Mouse (Mus musculus): Measurements from ENCODE around the gene Sspn.

Gene Sspn

GRCm38 (mm10) chr6:145931341-145931740 is at the start of gene Sspn:
TSS of gene Sspn (plus strand) at chr6:145931641.
- DNase-seq = no peak

- DNase-seq = no peak
Observed at GRCm38 (mm10) chr6:145883010-145883409, 48.4 kb upstream of the Sspn start.

GRCm38 (mm10) chr6:145883668-145884067 is 47.8 kb upstream of the Sspn start:
- peak; percentile 39 to 51 for DNase-seq

- no peak for DNase-seq
Observed at GRCm38 (mm10) chr6:145885069-145885468, 46.4 kb upstream of the Sspn start.

- DNase-seq = no peak
Observed at GRCm38 (mm10) chr6:145886277-145886676, 45.2 kb upstream of the Sspn start.

GRCm38 (mm10) chr6:145887719-145888118 is 43.7 kb upstream of the Sspn start:
- no peak for DNase-seq

GRCm38 (mm10) chr6:145891951-145892350 is 39.5 kb upstream of the Sspn start:
- no peak for DNase-seq

- peak in 1 of 2 experiments; percentile 12 for DNase-seq
Observed at GRCm38 (mm10) chr6:145892381-145893265, 38.8 kb upstream of the Sspn start.

- peak; percentile 68 to 70 for DNase-seq
Observed at GRCm38 (mm10) chr6:145893366-145894021, 37.9 kb upstream of the Sspn start.

- DNase-seq = peak in 1 of 2 experiments; percentile 31
Observed at GRCm38 (mm10) chr6:145894669-145895342, 36.6 kb upstream of the Sspn start.

- DNase-seq = no peak
Observed at GRCm38 (mm10) chr6:145904169-145904568, 27.3 kb upstream of the Sspn start.

- no peak for DNase-seq
Observed at GRCm38 (mm10) chr6:145904616-145905015, 26.8 kb upstream of the Sspn start.

- peak in 1 of 2 experiments; percentile 26 for DNase-seq
Observed at GRCm38 (mm10) chr6:145906096-145906890, 25.1 kb upstream of the Sspn start.

- DNase-seq = peak in 1 of 2 experiments; percentile 12
Observed at GRCm38 (mm10) chr6:145909943-145910342, 21.5 kb upstream of the Sspn start.

- DNase-seq = no peak
Observed at GRCm38 (mm10) chr6:145910469-145911426, 20.7 kb upstream of the Sspn start.

- no peak for DNase-seq
Observed at GRCm38 (mm10) chr6:145912232-145912631, 19.2 kb upstream of the Sspn start.

- no peak for DNase-seq
Observed at GRCm38 (mm10) chr6:145915435-145915834, 16.0 kb upstream of the Sspn start.

GRCm38 (mm10) chr6:145916401-145916800 is 15.0 kb upstream of the Sspn start:
- no peak for DNase-seq

- DNase-seq = no peak
Observed at GRCm38 (mm10) chr6:145918236-145918635, 13.2 kb upstream of the Sspn start.

- no peak for DNase-seq
Observed at GRCm38 (mm10) chr6:145923594-145923993, 7.8 kb upstream of the Sspn start.

- DNase-seq = no peak
Observed at GRCm38 (mm10) chr6:145934001-145934696, 2.7 kb downstream of the Sspn start.
